Mouse (Mus musculus): Measurements from ENCODE around the gene Gm16440.
"Not testable (repeated sequence)": the region's sequence is repeated elsewhere in the genome, so short reads cannot be mapped to it uniquely, and the experiment has no call there.

Gene Gm16440

DNA sequence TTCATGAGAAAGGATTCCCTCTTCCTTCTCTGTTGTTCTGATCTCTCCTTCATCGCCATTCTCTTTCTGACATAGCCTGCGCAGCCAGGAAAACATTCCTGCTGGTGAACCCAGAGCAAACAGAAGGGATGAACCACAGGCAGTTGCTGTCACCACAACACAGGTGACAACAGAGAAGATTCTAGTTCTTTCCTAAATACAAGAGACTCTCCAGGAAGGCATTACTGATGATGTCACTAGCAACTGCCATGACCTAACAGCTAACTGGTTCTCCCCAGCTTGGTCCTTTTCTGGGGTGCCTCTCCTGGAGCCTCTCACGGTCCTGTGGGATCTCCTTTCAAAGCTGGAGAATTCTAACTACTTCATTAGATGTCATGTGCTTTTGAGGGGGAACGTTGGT is at the start of gene Gm16440:
Gene Gm16440 (minus strand): TSS at position 101 of the 400 bp plus-strand sequence.
- DNase-seq (ENCODE audit: low read depth, low spot score), result not testable (repeated sequence)

DNA sequence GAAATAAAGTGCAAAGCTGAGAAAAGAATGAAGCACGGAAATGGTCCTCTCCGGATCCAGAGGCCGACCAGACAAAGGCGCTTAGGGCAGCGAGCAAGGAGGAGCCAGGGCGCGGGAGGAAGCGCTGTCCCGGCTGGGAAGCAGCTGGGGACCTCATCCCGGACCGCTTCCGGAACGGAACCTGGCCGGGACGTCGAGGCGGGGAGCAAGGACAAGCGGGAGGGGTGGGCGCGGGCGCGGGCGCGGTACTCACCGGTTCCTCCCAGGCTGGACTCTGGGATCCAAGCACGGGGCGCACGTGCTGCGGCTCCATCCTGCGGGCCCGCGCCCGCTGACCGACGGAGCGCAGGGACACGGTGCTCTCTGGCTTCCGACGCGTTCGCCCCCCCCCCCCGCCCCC is 36.6 kb upstream of the Gm16440 start:
- DNase-seq (ENCODE audit: low read depth, low spot score), result not testable (repeated sequence)

DNA sequence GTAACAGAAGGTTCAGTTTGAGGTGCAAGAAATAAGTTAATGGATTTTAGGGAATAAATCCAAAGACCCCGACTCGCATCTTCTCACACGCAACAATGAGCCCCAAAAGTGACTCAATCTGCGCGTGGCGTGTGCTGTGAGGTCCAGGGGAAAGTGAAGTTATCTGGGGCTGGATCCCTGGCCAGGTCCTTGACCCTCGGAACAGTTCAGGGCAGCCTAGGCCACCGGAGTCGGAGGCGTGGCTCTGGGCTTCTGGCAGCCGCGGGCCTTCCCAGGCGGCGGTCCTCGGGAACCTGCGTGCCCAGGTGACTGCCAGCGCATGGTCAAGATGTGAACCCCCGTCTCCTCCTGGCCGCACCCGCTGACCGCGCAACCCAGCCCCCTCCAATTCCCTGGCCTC is 36.2 kb upstream of the Gm16440 start:
- not testable (repeated sequence) for DNase-seq (ENCODE audit: low read depth, low spot score)

DNA sequence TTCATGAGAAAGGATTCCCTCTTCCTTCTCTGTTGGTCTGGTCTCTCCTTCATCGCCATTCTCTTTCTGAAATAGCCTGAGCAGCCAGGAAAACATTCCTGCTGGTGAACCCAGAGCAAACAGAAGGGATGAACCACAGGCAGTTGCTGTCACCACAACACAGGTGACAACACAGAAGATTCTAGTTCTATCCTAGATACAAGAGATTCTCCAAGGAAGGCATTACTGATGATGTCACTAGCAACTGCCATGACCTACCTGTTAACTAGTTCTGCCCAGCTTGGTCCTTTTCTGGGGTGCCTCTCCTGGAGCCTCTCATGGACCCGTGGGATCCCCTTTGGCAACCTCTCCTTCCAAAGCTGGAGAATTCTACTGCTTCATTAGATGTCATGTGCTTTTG is 22.3 kb upstream of the Gm16440 start, which contains the start of gene Gm3591:
Gene Gm3591 (minus strand): TSS at position 101 of the 400 bp plus-strand sequence.
- DNase-seq (ENCODE audit: low read depth, low spot score), result not testable (repeated sequence)

DNA sequence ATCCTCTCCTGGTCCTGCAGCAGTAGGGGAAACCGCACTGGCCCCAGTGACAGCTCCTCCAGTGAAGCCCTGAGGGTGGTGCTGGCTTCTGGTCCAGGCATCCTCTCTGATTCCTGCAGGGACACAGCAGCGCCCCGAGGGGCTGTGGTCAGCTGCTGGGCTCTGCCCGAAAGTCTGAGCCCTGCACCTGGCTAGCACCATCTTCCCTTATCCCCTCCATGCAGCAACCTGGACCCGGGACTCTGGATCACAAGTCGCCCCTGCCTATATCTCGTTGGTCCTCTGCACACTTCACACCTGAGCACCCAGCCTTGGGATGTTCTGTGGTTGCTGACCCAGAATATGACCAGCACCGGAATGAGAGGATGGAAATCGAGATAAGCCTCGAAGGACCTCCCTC is 46.5 kb downstream of the Gm16440 start, which contains the start of gene Gm3618:
Gene Gm3618 (minus strand): TSS at position 101 of the 400 bp plus-strand sequence.
- DNase-seq (ENCODE audit: low read depth, low spot score), result not testable (repeated sequence)
